Mouse (Mus musculus) stomach, postnatal 0 days (tissue): ENCODE measurements around the gene 4930432M17Rik. TPM values are rescaled to one million over a fixed set of nuclear protein-coding genes. Genes with fewer than 3 reads are reported as not detected.

ENCODE experiments used
- ATAC-seq: fragments of 200-750 bp; cut with Nextera tagmentation; 2 replicates; pipeline ENCODE4 v1.8.0; 2017; ENCODE audit not compliant: low FRiP score, low TSS enrichment
- DNase-seq: peaks from one replicate; pipeline ENCODE4 v3.0.0-alpha.2; 2016; ENCODE audit warnings: low spot score
- H3K27ac ChIP-seq: fragments of 300-500 bp; sonication (generic); replicated peaks from 2 replicates; pipeline ENCODE4 v1.5.1; 2014; ENCODE audit warnings: mild to moderate bottlenecking, control low read depth
- H3K27me3 ChIP-seq: fragments of 300-500 bp; sonication (generic); 2 replicates; pipeline ENCODE4 v1.6.1; 2014; ENCODE audit warnings: low read length; ENCODE audit not compliant: control insufficient read depth, insufficient read depth
- H3K36me3 ChIP-seq: fragments of 300-500 bp; sonication (generic); 2 replicates; pipeline ENCODE4 v1.6.1; 2014; ENCODE audit warnings: low read length, mixed read lengths; ENCODE audit not compliant: control insufficient read depth, insufficient read depth
- H3K4me1 ChIP-seq: fragments of 300-500 bp; sonication (generic); replicated peaks from 2 replicates; pipeline ENCODE4 v1.6.1; 2014; ENCODE audit warnings: antibody characterized with exemption; ENCODE audit not compliant: control insufficient read depth, insufficient read depth
- H3K4me2 ChIP-seq: fragments of 300-500 bp; sonication (generic); replicated peaks from 2 replicates; pipeline ENCODE4 v1.6.1; 2014; ENCODE audit warnings: low read depth, mild to moderate bottlenecking, control low read depth, moderate library complexity
- H3K4me3 ChIP-seq: fragments of 300-500 bp; sonication (generic); 2 replicates; pipeline ENCODE4 v1.5.1; 2014; ENCODE audit warnings: low read depth, low read length, control low read depth
- H3K9ac ChIP-seq: fragments of 300-500 bp; sonication (generic); 2 replicates; pipeline ENCODE4 v1.6.1; 2014; ENCODE audit warnings: mild to moderate bottlenecking, low read length, control low read depth, mixed read lengths
- H3K9me3 ChIP-seq: fragments of 300-500 bp; sonication (generic); 2 replicates; pipeline ENCODE4 v1.6.1; 2016; ENCODE audit warnings: low read length; ENCODE audit not compliant: control insufficient read depth
- CTCF ChIP-seq: IDR thresholded peaks from 2 replicates; pipeline ENCODE4 v1.5.1; 2016; ENCODE audit warnings: antibody characterized with exemption, low read depth, mild to moderate bottlenecking, moderate library complexity
- EP300 ChIP-seq: optimal IDR thresholded peaks from 2 replicates; pipeline ENCODE3; 2016; ENCODE audit warnings: antibody characterized with exemption
- WGBS: fragments of 180-500 bp; shearing (Covaris S2); extraction: QIAGEN DNeasy Blood & Tissue Kit; methylation state at CpG from one replicate; pipeline ENCODE4 v1.1.7; 2014; 5-methylcytosine and 5-hydroxymethylcytosine counted together
- polyA plus RNA-seq: library from polyadenylated mRNA; unstranded; fragments of >200 nt; fragmentation: Nextera tagmentation; extraction: Ambion mirVana; gene quantifications from 2 replicates; pipeline ENCODE4 v1.2.1, GENCODE M21; 2015

4930432M17Rik gene
- polyA plus RNA-seq, 1 experiment from 2014 or later: not detected

- TF ChIP-seq CTCF (no peak), EP300 (no peak)
- no peak overlapping the region for H3K4me3 ChIP-seq
- H3K27me3 ChIP-seq: no peaks in the 10 kb centered on the region
- H3K9ac ChIP-seq: no peak overlapping the region
- 66% methylated on average over 7 of the region's 7 CpGs for WGBS
- no peak overlapping the region for H3K27ac ChIP-seq
- no peaks in the 10 kb centered on the region for H3K36me3 ChIP-seq
- DNase-seq: no peak
- no peak for ATAC-seq
- no peaks in the 10 kb centered on the region for H3K9me3 ChIP-seq
- H3K4me2 ChIP-seq: no peak overlapping the region
- no peaks in the 10 kb centered on the region for H3K4me1 ChIP-seq
These were observed 26.6 kb downstream of the 4930432M17Rik start for GRCm38 (mm10) chr3:121697169-121697568.

- 78% methylated on average over 4 of the region's 4 CpGs for WGBS
- TF ChIP-seq CTCF (no peak), EP300 (no peak)
- H3K9me3 ChIP-seq: no peaks in the 10 kb centered on the region
- H3K9ac ChIP-seq: no peak overlapping the region
- H3K4me1 ChIP-seq: no peaks in the 10 kb centered on the region
- H3K4me2 ChIP-seq: no peak overlapping the region
- no peak overlapping the region for H3K4me3 ChIP-seq
- no peaks in the 10 kb centered on the region for H3K27me3 ChIP-seq
- no peak overlapping the region for H3K27ac ChIP-seq
- ATAC-seq (no peak), DNase-seq (no peak)
- H3K36me3 ChIP-seq: no peaks in the 10 kb centered on the region
These were observed 28.8 kb downstream of the 4930432M17Rik start for GRCm38 (mm10) chr3:121699401-121699800.

GRCm38 (mm10) chr3:121699849-121700248 lies 29.3 kb downstream of the 4930432M17Rik start:
- Histone ChIP-seq H3K27ac (no peak overlapping the region), H3K9me3 (no peaks in the 10 kb centered on the region), H3K4me3 (no peak overlapping the region), H3K9ac (no peak overlapping the region), H3K4me1 (no peaks in the 10 kb centered on the region), H3K36me3 (no peaks in the 10 kb centered on the region), H3K4me2 (no peak overlapping the region), H3K27me3 (no peaks in the 10 kb centered on the region)
- no peak for DNase-seq
- TF ChIP-seq EP300 (no peak), CTCF (no peak)
- WGBS: 69% methylated on average over 4 of the region's 4 CpGs
- ATAC-seq: no peak

- H3K27me3 ChIP-seq: no peaks in the 10 kb centered on the region
- no peak for TF ChIP-seq CTCF
- TF ChIP-seq EP300: no peak
- no peak overlapping the region for H3K4me3 ChIP-seq
- H3K27ac ChIP-seq: no peak overlapping the region
- no peak overlapping the region for H3K4me2 ChIP-seq
- DNase-seq: no peak
- 0 out of 2 replicates have a peak, but pooled peaks have one; percentile 26 for ATAC-seq
- no peak overlapping the region for H3K9ac ChIP-seq
- no peaks in the 10 kb centered on the region for H3K9me3 ChIP-seq
- 32% methylated on average over 8 of the region's 8 CpGs for WGBS
- H3K36me3 ChIP-seq: no peaks in the 10 kb centered on the region
- no peaks in the 10 kb centered on the region for H3K4me1 ChIP-seq
These were observed 29.9 kb downstream of the 4930432M17Rik start for GRCm38 (mm10) chr3:121700364-121700952.

- no peaks in the 10 kb centered on the region for H3K36me3 ChIP-seq
- no peak for TF ChIP-seq CTCF
- no peak for TF ChIP-seq EP300
- H3K9me3 ChIP-seq: no peaks in the 10 kb centered on the region
- H3K4me1 ChIP-seq: no peaks in the 10 kb centered on the region
- no peak overlapping the region for H3K27ac ChIP-seq
- ATAC-seq (no peak), DNase-seq (no peak)
- H3K9ac ChIP-seq: no peak overlapping the region
- 66% methylated on average over 7 of the region's 7 CpGs for WGBS
- H3K27me3 ChIP-seq: no peaks in the 10 kb centered on the region
- no peak overlapping the region for H3K4me3 ChIP-seq
- H3K4me2 ChIP-seq: no peak overlapping the region
These were observed 32.8 kb downstream of the 4930432M17Rik start for GRCm38 (mm10) chr3:121703155-121703879.

- Histone ChIP-seq H3K4me2 (no peak overlapping the region), H3K4me1 (no peaks in the 10 kb centered on the region), H3K9me3 (no peaks in the 10 kb centered on the region), H3K9ac (no peak overlapping the region), H3K27me3 (no peaks in the 10 kb centered on the region), H3K4me3 (no peak overlapping the region), H3K36me3 (no peaks in the 10 kb centered on the region), H3K27ac (no peak overlapping the region)
- 72% methylated on average over 3 of the region's 3 CpGs for WGBS
- ATAC-seq (no peak), DNase-seq (no peak)
- no peak for TF ChIP-seq EP300
- TF ChIP-seq CTCF: no peak
These were observed 33.3 kb downstream of the 4930432M17Rik start for GRCm38 (mm10) chr3:121703880-121704243.
